Mouse (Mus musculus) hindbrain, embryonic 13.5 days (tissue): Measurements from ENCODE around the gene Kctd17. TPM values are rescaled to one million over a fixed set of nuclear protein-coding genes. Genes with fewer than 3 reads are reported as not detected.

ENCODE experiments used
- ATAC-seq: fragments of 200-750 bp; cut with Nextera tagmentation; 2 replicates; pipeline ENCODE4 v1.8.0; 2017; ENCODE audit warnings: moderate TSS enrichment; ENCODE audit not compliant: low FRiP score
- H3K27ac ChIP-seq: fragments of 300-500 bp; sonication (generic); 2 replicates; pipeline ENCODE4 v1.5.1; 2015; ENCODE audit warnings: inconsistent platforms, mild to moderate bottlenecking, moderate library complexity
- H3K27me3 ChIP-seq: fragments of 300-500 bp; sonication (generic); 2 replicates; pipeline ENCODE4 v1.6.1; 2015; ENCODE audit warnings: mild to moderate bottlenecking, inconsistent platforms
- H3K36me3 ChIP-seq: fragments of 300-500 bp; sonication (generic); 2 replicates; pipeline ENCODE4 v1.6.1; 2015; ENCODE audit warnings: mild to moderate bottlenecking, inconsistent platforms
- H3K4me1 ChIP-seq: fragments of 300-500 bp; sonication (generic); replicated peaks from 2 replicates; pipeline ENCODE4 v1.6.1; 2015; ENCODE audit warnings: inconsistent platforms
- H3K4me2 ChIP-seq: fragments of 300-500 bp; sonication (generic); 2 replicates; pipeline ENCODE4 v1.6.1; 2015; ENCODE audit warnings: inconsistent platforms, mild to moderate bottlenecking, moderate library complexity
- H3K4me3 ChIP-seq: fragments of 300-500 bp; sonication (generic); 2 replicates; pipeline ENCODE4 v1.5.1; 2015; ENCODE audit warnings: mild to moderate bottlenecking, inconsistent platforms
- H3K9ac ChIP-seq: fragments of 300-500 bp; sonication (generic); 2 replicates; pipeline ENCODE4 v1.6.1; 2015; ENCODE audit warnings: mild to moderate bottlenecking, inconsistent platforms
- H3K9me3 ChIP-seq: fragments of 300-500 bp; sonication (generic); 2 replicates; pipeline ENCODE4 v1.6.1; 2016; ENCODE audit warnings: inconsistent platforms
- WGBS: fragments of 180-500 bp; shearing (Covaris S2); methylation state at CpG from one replicate; pipeline ENCODE4 v1.1.7; 2015; 5-methylcytosine and 5-hydroxymethylcytosine counted together
- polyA plus RNA-seq: library from polyadenylated mRNA; unstranded; fragments of >200 nt; fragmentation: Nextera tagmentation; extraction: Ambion mirVana; gene quantifications from 2 replicates; pipeline ENCODE4 v1.2.1, GENCODE M21; 2015

The Kctd17 gene
- polyA plus RNA-seq, 1 experiment from 2014 or later = 114 TPM

DNA sequence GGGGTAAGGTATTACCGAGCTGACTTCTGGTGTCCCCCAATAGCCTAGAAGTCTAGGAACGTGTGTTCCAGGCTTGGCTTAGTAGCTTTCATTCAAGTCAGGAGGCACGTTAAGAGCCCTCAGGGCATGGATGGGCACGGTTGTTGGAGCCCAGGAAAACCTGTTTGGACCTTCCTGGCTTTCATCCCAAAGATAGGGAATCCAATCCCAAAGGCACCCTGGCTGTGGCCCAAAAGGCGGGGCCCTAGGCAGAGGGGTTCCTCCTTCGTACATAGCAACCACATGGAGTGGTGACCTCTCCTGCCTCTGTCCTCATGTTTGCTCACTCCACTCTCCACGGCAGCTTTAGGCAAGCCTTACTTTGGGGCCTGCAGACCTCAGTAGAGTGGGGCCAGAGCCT is 25.9 kb upstream of the Kctd17 start:
- H3K9me3 ChIP-seq = no peaks in the 10 kb centered on the region
- no peak overlapping the region for H3K4me2 ChIP-seq
- no peak overlapping the region for H3K4me3 ChIP-seq
- no peaks in the 10 kb centered on the region for H3K36me3 ChIP-seq
- no peak overlapping the region for H3K9ac ChIP-seq
- H3K4me1 ChIP-seq = peaks cover 56% of the 10 kb centered on the region
- no peak for ATAC-seq
- WGBS = 79% methylated on average over 7 of the region's 7 CpGs
- peaks cover under 1% of the 10 kb centered on the region; the same call in 1 of the 2 replicates for H3K27me3 ChIP-seq
- H3K27ac ChIP-seq = 0 out of 2 replicates have a peak overlapping the region, but pooled peaks have one; percentile 9

DNA sequence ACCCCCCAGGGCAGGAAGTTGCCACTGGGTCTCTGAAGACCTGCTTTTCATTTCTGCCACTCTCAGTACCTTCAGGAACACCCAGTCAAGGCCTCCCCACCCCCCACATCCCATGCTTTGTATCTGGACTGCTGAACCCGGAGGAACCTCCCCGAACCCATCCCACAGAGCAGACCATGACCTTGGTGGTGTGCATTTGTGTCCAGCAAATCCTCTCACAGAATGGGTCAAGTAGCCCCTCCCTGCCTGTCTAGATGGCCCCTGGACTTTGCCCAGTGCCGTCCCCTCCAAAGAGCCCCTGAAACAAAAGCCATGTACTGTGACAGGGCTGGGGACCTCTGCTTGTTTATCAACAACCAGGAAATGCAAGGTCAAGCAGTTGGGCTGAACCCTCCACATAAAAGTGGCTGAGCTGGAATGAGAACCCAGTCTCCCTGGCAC is 25.0 kb upstream of the Kctd17 start:
- Histone ChIP-seq H3K4me3 (no peak overlapping the region), H3K36me3 (no peaks in the 10 kb centered on the region), H3K27me3 (peaks cover 8% of the 10 kb centered on the region), H3K9me3 (no peaks in the 10 kb centered on the region), H3K4me2 (peak overlapping the region; percentile 11; the same call in 1 of the 2 replicates), H3K9ac (no peak overlapping the region), H3K4me1 (peaks cover 61% of the 10 kb centered on the region), H3K27ac (peak overlapping the region; percentile 36)
- WGBS = 59% methylated on average over 3 of the region's 3 CpGs
- ATAC-seq = no peak

DNA sequence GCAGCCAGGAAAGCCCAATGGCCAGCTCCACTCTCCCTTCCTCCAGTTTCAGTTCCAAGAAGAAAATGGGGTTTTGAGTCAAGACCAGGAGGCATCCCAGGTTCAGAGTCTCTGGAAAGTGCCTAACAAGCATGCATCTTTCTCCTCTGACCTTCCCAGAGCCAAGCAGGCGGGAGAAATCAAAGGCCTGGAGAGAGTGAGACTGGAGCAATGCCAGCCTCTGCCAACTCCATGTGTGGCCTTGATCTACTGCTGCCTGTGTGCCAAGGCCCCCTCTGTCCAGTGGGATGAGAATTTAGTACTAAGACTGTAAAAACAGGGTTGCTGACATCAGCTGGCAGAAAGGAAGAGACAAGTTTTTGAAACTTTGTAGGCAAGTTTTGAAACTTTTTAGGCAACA is 24.5 kb upstream of the Kctd17 start:
- WGBS = 35% methylated on average over 1 of the region's 1 CpGs
- no peaks in the 10 kb centered on the region for H3K36me3 ChIP-seq
- no peak overlapping the region for H3K9ac ChIP-seq
- no peak for ATAC-seq
- H3K27me3 ChIP-seq = peaks cover 14% of the 10 kb centered on the region
- H3K27ac ChIP-seq = peak overlapping the region; percentile 36; the same call in 1 of the 2 replicates
- H3K4me2 ChIP-seq = peak overlapping the region; percentile 11; the same call in 1 of the 2 replicates
- no peak overlapping the region for H3K4me3 ChIP-seq
- peaks cover 61% of the 10 kb centered on the region for H3K4me1 ChIP-seq
- no peaks in the 10 kb centered on the region for H3K9me3 ChIP-seq

DNA sequence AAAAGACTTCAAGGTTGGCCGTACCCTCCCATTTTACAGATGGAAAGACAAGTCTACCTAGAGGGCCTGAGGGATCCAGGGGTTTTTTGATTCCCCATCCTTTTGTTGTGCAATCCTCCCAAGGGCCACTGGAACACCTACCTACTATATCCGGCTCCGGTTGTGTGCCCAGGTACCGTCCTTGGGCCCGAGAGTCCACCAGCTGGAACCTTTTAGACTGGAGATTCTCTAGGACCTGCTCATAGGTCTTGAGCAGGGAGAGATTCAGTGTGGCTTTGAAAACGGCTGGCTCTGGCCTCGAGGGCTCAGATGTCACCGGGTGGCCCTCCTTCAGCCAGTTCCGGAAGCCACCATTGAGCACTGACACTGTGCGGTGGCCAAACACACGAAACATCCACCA is 23.3 kb upstream of the Kctd17 start:
- ATAC-seq = no peak
- Histone ChIP-seq H3K4me2 (peak overlapping the region; percentile 95), H3K9me3 (no peaks in the 10 kb centered on the region), H3K27me3 (peaks cover 26% of the 10 kb centered on the region), H3K9ac (peak overlapping the region; percentile 82), H3K27ac (peak overlapping the region; percentile 92; the same call in 1 of the 2 replicates), H3K4me1 (peaks cover 70% of the 10 kb centered on the region), H3K36me3 (no peaks in the 10 kb centered on the region), H3K4me3 (peak overlapping the region; percentile 63)
- 55% methylated on average over 11 of the region's 11 CpGs for WGBS

DNA sequence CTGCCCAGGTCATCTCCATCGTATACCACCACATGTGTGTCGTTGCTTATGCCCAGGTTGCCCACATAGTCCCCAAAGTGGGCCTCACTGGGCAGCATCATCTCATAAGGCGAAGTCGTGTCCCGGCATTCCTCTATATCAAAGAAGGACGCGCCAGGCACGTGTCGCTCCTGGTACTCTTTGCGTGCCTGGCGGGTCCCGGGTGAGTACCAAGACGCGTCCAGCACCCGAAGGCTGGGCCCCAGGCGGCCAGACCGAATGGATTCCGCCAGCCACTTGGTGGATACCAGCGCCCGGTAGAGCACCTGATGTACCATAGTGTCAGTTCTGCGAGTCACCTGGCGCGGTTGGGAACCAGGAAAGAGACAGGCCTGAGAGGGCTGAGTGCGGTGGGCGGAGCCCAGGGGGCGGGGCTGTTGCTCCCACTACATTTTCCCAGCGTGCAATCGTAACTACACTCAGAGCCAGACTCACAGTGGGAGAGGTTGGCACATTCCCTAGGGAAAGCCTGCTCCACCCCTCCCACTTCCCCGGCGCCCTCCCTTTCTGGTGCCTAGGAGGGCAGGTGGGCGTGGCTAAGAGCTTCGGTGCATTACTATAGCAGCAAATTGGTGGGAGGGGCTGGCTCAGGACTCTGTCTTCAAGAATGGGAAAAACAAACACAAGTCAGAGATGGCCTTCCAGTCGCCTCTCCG is 22.7 kb upstream of the Kctd17 start, which contains the start of gene Tst:
TSS of gene Tst (minus strand) at position 391 of the 695 bp plus-strand sequence.
- peak within 1 kb of the TSS; percentile 82 for H3K9ac ChIP-seq
- ATAC-seq = peak; percentile 53
- H3K27me3 ChIP-seq = peaks cover 31% of the 10 kb centered on the region
- H3K27ac ChIP-seq = peak within 1 kb of the TSS; percentile 92
- peaks cover 75% of the 10 kb centered on the region for H3K4me1 ChIP-seq
- peak within 1 kb of the TSS; percentile 63 for H3K4me3 ChIP-seq
- peak within 1 kb of the TSS; percentile 95 for H3K4me2 ChIP-seq
- WGBS = 2% methylated on average over 34 of the region's 34 CpGs
- no peaks in the 10 kb centered on the region for H3K36me3 ChIP-seq
- no peaks in the 10 kb centered on the region for H3K9me3 ChIP-seq

DNA sequence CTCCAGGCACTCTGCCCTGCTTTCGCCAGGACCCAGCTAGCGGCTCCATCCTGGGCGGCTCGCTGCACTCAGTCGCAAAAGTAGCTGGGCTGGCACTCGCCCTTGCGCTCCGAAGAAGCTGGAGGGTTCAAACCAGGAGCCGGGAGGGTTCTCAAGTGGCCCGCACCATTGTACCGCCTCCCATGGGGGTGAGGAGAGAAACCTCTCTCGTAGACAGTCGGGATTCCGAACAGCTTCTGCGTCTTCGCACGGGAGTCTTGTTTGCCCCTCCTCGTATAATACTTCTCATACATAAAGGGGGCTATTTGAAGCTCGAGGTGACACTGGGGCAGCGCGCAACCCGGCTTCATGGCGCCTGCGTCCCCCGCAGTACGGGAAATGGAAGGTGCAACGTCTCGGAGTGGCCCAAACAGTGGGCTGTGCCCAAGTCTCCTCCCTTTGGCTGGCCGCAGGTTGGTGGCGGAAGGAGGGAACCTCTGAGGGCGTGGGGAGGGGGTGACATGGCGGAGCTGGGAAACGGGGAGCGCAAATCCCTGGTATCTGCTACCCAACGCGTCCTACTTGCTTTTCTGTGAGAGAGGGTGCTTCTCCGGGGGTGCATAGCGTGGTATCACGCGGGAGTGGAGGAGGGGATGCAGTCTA is 21.9 kb upstream of the Kctd17 start, which contains the start of gene Mpst:
TSS of gene Mpst (plus strand) at position 124 of the 642 bp plus-strand sequence.
- ATAC-seq = peak; percentile 87
- H3K4me2 ChIP-seq = peak within 1 kb of the TSS; percentile 95
- H3K4me1 ChIP-seq = peaks cover 73% of the 10 kb centered on the region
- peaks cover 39% of the 10 kb centered on the region for H3K27me3 ChIP-seq
- H3K27ac ChIP-seq = peak within 1 kb of the TSS; percentile 92
- WGBS = under 1% methylated on average over 40 of the region's 40 CpGs
- no peaks in the 10 kb centered on the region for H3K36me3 ChIP-seq
- H3K4me3 ChIP-seq = peak within 1 kb of the TSS; percentile 63
- H3K9ac ChIP-seq = peak within 1 kb of the TSS; percentile 82
- no peaks in the 10 kb centered on the region for H3K9me3 ChIP-seq

DNA sequence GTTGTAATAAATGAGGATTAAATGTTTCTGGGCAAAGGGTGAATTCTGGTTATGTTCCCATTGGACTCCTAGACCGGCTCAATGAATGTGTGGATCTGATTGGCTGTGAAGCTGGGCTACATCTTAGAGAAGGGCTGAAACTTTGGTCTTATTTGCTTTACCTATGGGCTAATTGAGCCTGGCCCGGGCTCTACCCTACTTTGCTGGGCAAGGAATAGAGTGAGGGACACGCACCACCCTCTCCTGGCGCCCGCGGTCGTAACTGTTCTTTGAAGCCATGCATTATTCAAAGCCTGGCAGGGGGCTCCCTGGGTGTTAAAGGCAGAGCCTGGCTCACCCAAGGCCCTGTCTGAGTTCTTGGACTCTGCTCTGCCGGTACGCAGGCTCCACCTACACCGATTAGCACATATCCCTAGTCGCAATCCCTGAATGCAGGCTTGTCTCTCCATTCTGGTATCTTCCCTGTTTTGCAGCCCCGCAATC is 18.8 kb upstream of the Kctd17 start:
- H3K27ac ChIP-seq = no peak overlapping the region
- H3K4me1 ChIP-seq = peaks cover 42% of the 10 kb centered on the region
- 14% methylated on average over 12 of the region's 12 CpGs for WGBS
- no peaks in the 10 kb centered on the region for H3K9me3 ChIP-seq
- H3K4me2 ChIP-seq = peak overlapping the region; percentile 50
- no peaks in the 10 kb centered on the region; the same call in 1 of the 2 replicates for H3K36me3 ChIP-seq
- H3K27me3 ChIP-seq = peaks cover 47% of the 10 kb centered on the region
- peak overlapping the region; percentile 31 for H3K4me3 ChIP-seq
- H3K9ac ChIP-seq = peak overlapping the region; percentile 60
- no peak for ATAC-seq

DNA sequence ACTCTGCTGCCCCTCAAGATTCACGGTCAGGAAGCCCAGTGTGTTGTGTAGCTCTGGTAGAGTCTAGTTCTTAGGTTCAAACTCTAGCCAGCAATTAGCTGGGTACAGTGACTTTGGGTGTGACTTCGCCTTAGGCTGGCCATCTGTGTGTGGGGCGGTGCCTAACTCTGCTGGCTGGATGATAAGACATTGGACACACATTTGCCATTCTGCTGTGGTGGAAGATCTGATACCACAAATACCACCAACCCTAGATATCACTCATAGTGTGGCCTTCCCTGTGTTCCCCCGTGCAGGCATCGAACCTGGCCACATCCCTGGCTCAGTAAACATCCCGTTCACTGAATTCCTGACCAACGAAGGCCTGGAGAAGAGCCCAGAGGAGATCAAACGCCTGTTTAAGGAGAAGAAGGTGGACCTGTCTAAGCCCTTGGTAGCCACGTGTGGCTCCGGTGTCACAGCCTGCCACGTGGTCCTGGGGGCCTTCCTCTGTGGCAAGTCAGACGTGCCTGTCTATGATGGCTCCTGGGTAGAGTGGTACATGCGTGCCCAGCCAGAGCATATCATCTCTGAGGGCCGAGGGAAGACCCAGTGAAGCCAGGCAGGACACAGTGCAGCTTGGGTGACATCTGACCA is 15.2 kb upstream of the Kctd17 start:
- Histone ChIP-seq H3K4me3 (no peak overlapping the region), H3K4me2 (no peak overlapping the region), H3K27ac (no peak overlapping the region), H3K4me1 (peaks cover 16% of the 10 kb centered on the region), H3K9ac (no peak overlapping the region), H3K9me3 (no peaks in the 10 kb centered on the region), H3K27me3 (peaks cover 41% of the 10 kb centered on the region), H3K36me3 (no peaks in the 10 kb centered on the region; the same call in 1 of the 2 replicates)
- ATAC-seq = no peak
- WGBS = 95% methylated on average over 14 of the region's 14 CpGs

DNA sequence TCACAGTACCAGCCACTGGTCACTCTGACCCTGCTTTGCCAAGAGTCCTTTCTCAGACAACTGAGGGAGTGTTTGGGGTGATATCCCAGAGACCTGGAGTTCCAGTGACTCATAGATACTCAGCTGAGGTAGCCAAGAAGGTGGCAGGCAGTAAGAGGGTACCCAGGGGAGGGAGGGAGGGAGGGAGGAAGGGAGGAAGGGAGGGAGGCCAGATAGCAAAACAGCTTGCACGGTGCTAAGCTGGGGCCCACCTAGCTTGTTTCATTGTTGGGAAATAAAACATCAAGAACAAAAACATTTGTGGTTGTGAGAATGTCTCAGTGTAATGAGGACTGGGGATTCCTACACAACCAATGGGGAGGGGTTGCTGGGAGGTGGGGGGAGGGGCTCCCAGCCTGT is 14.6 kb upstream of the Kctd17 start:
- ATAC-seq = no peak
- no peak overlapping the region for H3K27ac ChIP-seq
- H3K4me1 ChIP-seq = peaks cover 16% of the 10 kb centered on the region
- peaks cover 35% of the 10 kb centered on the region for H3K27me3 ChIP-seq
- no peaks in the 10 kb centered on the region; the same call in 1 of the 2 replicates for H3K36me3 ChIP-seq
- no peak overlapping the region for H3K4me2 ChIP-seq
- H3K4me3 ChIP-seq = no peak overlapping the region
- no peaks in the 10 kb centered on the region for H3K9me3 ChIP-seq
- whole genome bisulfite sequencing = 25% methylated on average over 1 of the region's 1 CpGs
- H3K9ac ChIP-seq = no peak overlapping the region

DNA sequence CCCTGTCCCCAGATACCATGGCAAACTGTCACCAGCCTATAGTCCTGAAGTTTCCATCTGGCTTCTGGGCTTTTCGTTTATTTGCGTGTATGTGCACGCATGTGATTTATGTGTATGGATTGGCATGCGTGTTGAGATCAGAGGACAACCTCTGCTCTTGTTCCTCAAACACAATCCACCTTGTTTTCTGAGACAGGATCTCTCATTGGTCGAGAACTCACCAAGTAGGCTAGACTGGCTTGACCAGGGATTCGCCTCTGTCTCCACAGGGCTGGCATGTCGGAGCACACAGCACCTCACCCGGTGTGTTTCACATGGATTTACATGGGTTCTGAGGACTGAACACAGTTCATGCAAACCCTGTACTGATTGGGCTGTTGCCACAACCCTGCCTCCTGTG is 14.2 kb upstream of the Kctd17 start:
- Histone ChIP-seq H3K27ac (no peak overlapping the region), H3K9ac (no peak overlapping the region), H3K9me3 (no peaks in the 10 kb centered on the region), H3K27me3 (peaks cover 31% of the 10 kb centered on the region), H3K36me3 (no peaks in the 10 kb centered on the region; the same call in 1 of the 2 replicates), H3K4me1 (peaks cover 16% of the 10 kb centered on the region), H3K4me2 (no peak overlapping the region), H3K4me3 (no peak overlapping the region)
- ATAC-seq = no peak
- 94% methylated on average over 8 of the region's 8 CpGs for WGBS

DNA sequence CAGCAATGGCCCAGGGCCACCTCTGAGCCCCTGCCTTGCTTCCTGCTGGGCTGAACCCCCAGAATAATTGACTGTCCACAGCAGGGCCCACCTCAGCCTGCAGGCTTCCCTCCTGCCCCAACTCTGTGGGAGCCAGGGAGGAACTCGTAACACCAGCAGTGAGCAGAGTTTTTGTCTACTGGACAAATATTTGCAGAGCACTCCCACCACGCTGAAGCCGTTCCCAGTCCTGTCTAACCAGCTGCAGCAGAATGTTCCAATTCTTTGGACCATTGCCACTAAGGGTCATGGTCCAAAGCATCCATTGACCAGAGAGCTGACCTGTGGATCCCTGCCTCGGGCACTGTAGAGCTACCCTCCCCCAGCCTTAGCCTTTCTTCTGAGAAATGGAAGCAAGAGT is 11.4 kb upstream of the Kctd17 start:
- no peak overlapping the region for H3K4me2 ChIP-seq
- H3K9me3 ChIP-seq = no peaks in the 10 kb centered on the region
- peaks cover 7% of the 10 kb centered on the region; the same call in 1 of the 2 replicates for H3K27me3 ChIP-seq
- H3K36me3 ChIP-seq = no peaks in the 10 kb centered on the region; the same call in 1 of the 2 replicates
- H3K4me1 ChIP-seq = no peaks in the 10 kb centered on the region
- WGBS = 16% methylated on average over 4 of the region's 4 CpGs
- no peak overlapping the region for H3K27ac ChIP-seq
- no peak overlapping the region for H3K4me3 ChIP-seq
- no peak for ATAC-seq
- H3K9ac ChIP-seq = no peak overlapping the region

DNA sequence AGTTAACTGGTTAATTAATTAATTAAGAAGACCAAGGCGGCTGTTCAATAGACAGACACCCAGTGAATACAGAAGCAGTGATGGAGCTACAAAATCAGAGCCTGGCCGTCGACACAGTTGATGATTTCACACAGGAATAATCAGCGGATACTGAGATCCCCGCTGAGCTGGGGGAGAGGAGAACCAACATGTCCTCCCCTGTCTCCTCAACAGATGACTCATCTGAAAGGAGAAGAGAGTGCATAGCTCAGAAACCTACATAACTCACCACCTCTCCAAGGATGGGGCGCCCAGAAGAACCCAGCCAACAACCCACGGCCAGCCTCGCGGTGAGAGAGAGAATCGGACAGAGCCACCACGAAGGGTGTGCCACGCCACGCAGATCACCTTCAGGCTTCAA is 8.0 kb upstream of the Kctd17 start:
- no peak overlapping the region for H3K27ac ChIP-seq
- no peak overlapping the region for H3K4me2 ChIP-seq
- H3K4me1 ChIP-seq = peaks cover 4% of the 10 kb centered on the region
- H3K9me3 ChIP-seq = no peaks in the 10 kb centered on the region
- no peak for ATAC-seq
- H3K9ac ChIP-seq = no peak overlapping the region
- 86% methylated on average over 13 of the region's 13 CpGs for WGBS
- no peaks in the 10 kb centered on the region for H3K36me3 ChIP-seq
- H3K27me3 ChIP-seq = peaks cover 22% of the 10 kb centered on the region; the same call in 1 of the 2 replicates
- no peak overlapping the region for H3K4me3 ChIP-seq
